Mouse (Mus musculus) small intestine, adult 2 months (tissue): Measurements from ENCODE around the gene Pxk. TPM values are rescaled to one million over a fixed set of nuclear protein-coding genes. Genes with fewer than 3 reads are reported as not detected.

ENCODE experiments used
- H3K27ac ChIP-seq: fragments of 200-500 bp; 2 replicates; pipeline ENCODE4 v1.5.1; 2012; ENCODE audit warnings: low read depth, low read length, control low read depth, inconsistent platforms; ENCODE audit not compliant: insufficient read depth
- H3K27me3 ChIP-seq: fragments of 200-500 bp; 2 replicates; pipeline ENCODE4 v1.6.1; 2012; ENCODE audit warnings: mild to moderate bottlenecking, moderate library complexity, low read length, inconsistent platforms; ENCODE audit not compliant: control insufficient read depth, insufficient read depth
- H3K36me3 ChIP-seq: fragments of 200-500 bp; 2 replicates; pipeline ENCODE4 v1.6.1; 2012; ENCODE audit warnings: mild to moderate bottlenecking, low read length, control low read depth, inconsistent platforms; ENCODE audit not compliant: control insufficient read depth, insufficient read depth
- H3K4me1 ChIP-seq: fragments of 200-500 bp; 2 replicates; pipeline ENCODE4 v1.6.1; 2012; ENCODE audit warnings: low read length, inconsistent platforms, mixed read lengths; ENCODE audit not compliant: control insufficient read depth, insufficient read depth, insufficient read length
- H3K4me3 ChIP-seq: fragments of 200-500 bp; 2 replicates; pipeline ENCODE4 v1.5.1; 2012; ENCODE audit warnings: low read depth, mild to moderate bottlenecking, control low read depth, inconsistent platforms, low read length, moderate library complexity
- CTCF ChIP-seq: fragments of 200-500 bp; IDR thresholded peaks from 2 replicates; pipeline ENCODE4 v1.5.1; 2012; ENCODE audit warnings: low read depth, mild to moderate bottlenecking, control low read depth, inconsistent platforms, low read length, moderate library complexity, mixed read lengths; ENCODE audit not compliant: insufficient replicate concordance, insufficient read length; ENCODE audit errors: extremely low read depth
- POLR2A ChIP-seq: fragments of 200-500 bp; IDR thresholded peaks from 2 replicates; pipeline ENCODE4 v1.6.1; 2012; ENCODE audit warnings: low read depth, mild to moderate bottlenecking, control low read depth, inconsistent platforms, low read length, moderate library complexity
- WGBS: fragments of 180-500 bp; shearing (Covaris S2); methylation state at CpG from one replicate; pipeline ENCODE4 v1.1.7; 2018; 5-methylcytosine and 5-hydroxymethylcytosine counted together
- polyA plus RNA-seq: library from polyadenylated mRNA; depleted of rRNA; stranded (reverse); fragments of >200 nt; gene quantifications from 2 replicates; pipeline ENCODE4 v1.2.3, GENCODE M21; 2012

Gene Pxk
- polyA plus RNA-seq, 1 experiment = 40.6 TPM

GRCm38 (mm10) chr14:8201715-8202114 lies 103.7 kb downstream of the Pxk start:
- H3K4me3 ChIP-seq = no peak overlapping the region
- no peak overlapping the region for H3K27ac ChIP-seq
- 50% methylated on average over 3 of the region's 3 CpGs for WGBS
- H3K4me1 ChIP-seq = no peaks in the 10 kb centered on the region
- no peaks in the 10 kb centered on the region for H3K36me3 ChIP-seq
- H3K27me3 ChIP-seq = no peaks in the 10 kb centered on the region
- no peak for TF ChIP-seq POLR2A
- TF ChIP-seq CTCF = no peak

DNA sequence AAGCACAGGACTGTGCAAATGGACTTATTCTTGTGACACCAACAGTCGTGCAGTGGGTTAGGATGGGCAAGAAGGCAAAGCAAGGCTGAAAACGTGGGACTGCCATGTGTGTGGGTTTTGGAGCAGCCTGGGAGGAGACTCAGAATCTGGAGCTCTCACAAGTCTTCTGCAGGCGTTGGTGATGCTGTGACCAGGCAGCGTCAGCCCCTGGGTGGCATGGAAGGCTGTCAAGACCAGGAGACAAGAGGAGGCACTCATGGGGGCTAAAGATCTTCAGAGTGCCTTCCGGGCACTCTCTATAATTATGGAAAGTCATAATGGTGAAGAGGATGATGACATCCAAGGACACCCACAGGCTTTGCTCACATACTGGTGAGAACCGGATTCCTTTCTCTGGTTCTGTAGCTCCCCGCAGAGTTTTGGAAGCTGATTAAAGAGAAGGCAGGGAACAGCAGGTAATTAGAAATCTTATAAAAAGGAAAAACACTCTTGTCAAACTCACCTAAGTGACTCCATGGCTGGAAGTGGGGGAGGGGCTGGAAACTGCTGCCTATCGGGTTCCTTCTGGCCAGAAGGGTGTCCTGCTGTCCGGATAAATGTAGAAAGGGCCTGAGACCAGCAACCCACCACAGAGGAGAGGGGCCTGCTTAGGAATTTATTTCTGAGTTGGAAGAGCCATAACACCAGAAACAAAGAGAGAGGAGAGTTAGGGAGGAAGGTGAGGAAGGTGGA lies 108.3 kb downstream of the Pxk start:
- H3K27ac ChIP-seq = no peak overlapping the region
- WGBS = 80% methylated on average over 9 of the region's 9 CpGs

GRCm38 (mm10) chr14:8207105-8207504 lies 109.1 kb downstream of the Pxk start:
- Histone ChIP-seq H3K36me3 (no peaks in the 10 kb centered on the region), H3K27ac (no peak overlapping the region), H3K4me3 (no peak overlapping the region), H3K4me1 (no peaks in the 10 kb centered on the region), H3K27me3 (no peaks in the 10 kb centered on the region)
- WGBS = 72% methylated on average over 5 of the region's 5 CpGs
- TF ChIP-seq CTCF (no peak), POLR2A (no peak)

More for the DNA sequence above, 108.3 kb downstream of the Pxk start:
- H3K27me3 ChIP-seq = no peaks in the 10 kb centered on the region
- no peaks in the 10 kb centered on the region for H3K4me1 ChIP-seq
- no peak for TF ChIP-seq POLR2A
- no peak for TF ChIP-seq CTCF
- no peaks in the 10 kb centered on the region for H3K36me3 ChIP-seq
- no peak overlapping the region for H3K4me3 ChIP-seq

- Histone ChIP-seq H3K27ac (no peak overlapping the region), H3K4me1 (no peaks in the 10 kb centered on the region), H3K4me3 (no peak overlapping the region), H3K36me3 (no peaks in the 10 kb centered on the region), H3K27me3 (no peaks in the 10 kb centered on the region)
- no peak for TF ChIP-seq CTCF
- TF ChIP-seq POLR2A = no peak
- 91% methylated on average over 5 of the region's 5 CpGs for WGBS
These were observed 109.5 kb downstream of the Pxk start for GRCm38 (mm10) chr14:8207543-8207942.

DNA sequence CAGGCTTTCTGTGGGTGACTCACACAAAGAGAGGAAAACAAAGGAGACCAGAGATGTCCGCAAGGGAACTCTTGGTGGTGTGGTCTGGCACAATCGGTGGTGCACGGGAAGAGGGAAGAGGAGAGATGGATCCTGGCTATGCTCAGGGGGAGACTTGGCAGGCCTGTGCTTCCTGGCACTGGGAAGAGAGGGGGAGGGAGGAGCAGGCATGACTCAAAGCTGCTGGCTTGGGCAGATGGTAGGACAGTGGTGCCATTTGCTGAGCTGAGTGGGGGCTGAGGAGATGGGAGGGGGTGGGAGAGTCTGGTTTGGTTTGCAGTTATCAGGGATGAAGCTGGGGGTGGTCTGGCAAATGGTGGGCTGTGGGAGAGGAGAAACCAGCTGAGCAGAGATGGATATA lies 110.9 kb downstream of the Pxk start:
- WGBS = 78% methylated on average over 3 of the region's 3 CpGs
- TF ChIP-seq POLR2A (no peak), CTCF (no peak)

GRCm38 (mm10) chr14:8209896-8210295 lies 111.9 kb downstream of the Pxk start:
- TF ChIP-seq CTCF = no peak
- TF ChIP-seq POLR2A = no peak
- H3K36me3 ChIP-seq = no peaks in the 10 kb centered on the region
- no peak overlapping the region for H3K27ac ChIP-seq
- H3K27me3 ChIP-seq = no peaks in the 10 kb centered on the region
- WGBS = 100% methylated on average over 2 of the region's 2 CpGs
- no peak overlapping the region for H3K4me3 ChIP-seq
- H3K4me1 ChIP-seq = peaks cover 3% of the 10 kb centered on the region; the same call in 1 of the 2 replicates

More for the DNA sequence above, 110.9 kb downstream of the Pxk start:
- Histone ChIP-seq H3K27me3 (no peaks in the 10 kb centered on the region), H3K4me3 (no peak overlapping the region), H3K36me3 (no peaks in the 10 kb centered on the region), H3K27ac (no peak overlapping the region), H3K4me1 (peaks cover 3% of the 10 kb centered on the region; the same call in 1 of the 2 replicates)

- Histone ChIP-seq H3K4me1 (peaks cover 10% of the 10 kb centered on the region; the same call in 1 of the 2 replicates), H3K36me3 (no peaks in the 10 kb centered on the region), H3K4me3 (no peak overlapping the region), H3K27me3 (no peaks in the 10 kb centered on the region), H3K27ac (no peak overlapping the region)
- 75% methylated on average over 2 of the region's 2 CpGs for WGBS
- no peak for TF ChIP-seq CTCF
- TF ChIP-seq POLR2A = no peak
These were observed 115.0 kb downstream of the Pxk start for GRCm38 (mm10) chr14:8212996-8213395.
